Mouse (Mus musculus): ENCODE measurements at regions not wholly inside any gene's neighbourhood (a gene's known extent, or its start where the extent isn't known, plus 50 kb on each side); places are given as distances from the start of the nearest gene placed in this dataset.

DNA sequence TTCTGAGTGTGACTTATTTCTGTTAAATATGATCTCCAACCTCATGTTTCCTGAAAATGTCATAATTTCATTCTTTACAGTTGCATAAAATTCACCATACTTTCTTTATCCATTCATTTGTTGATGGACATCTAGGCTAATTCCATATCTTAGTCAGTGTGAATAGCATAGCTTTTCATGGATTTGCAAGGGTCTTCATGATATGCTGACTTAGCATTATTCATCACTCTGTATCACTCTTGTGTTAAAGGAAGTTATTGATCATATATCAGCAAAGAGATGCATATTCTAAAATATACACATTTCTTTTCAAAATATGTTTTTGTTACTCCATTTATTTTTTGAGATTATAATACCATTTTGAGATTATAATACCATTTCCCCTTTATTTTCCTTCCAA, 107.4 kb downstream of the Ect2 start:
- H3K27me3 ChIP-seq = peaks cover 43% of the 10 kb centered on the region
- ChIA-PET CTCF (no interaction called here), POLR2A (interaction anchor here (0.7 kb wide), 1 partner anchor 901 kb away, joined by 3 read pairs; no protein-coding TSS in a partner anchor)
- TF ChIP-seq CTCF (IDR thresholded peaks at IDR 0.05) = no peak
- in situ Hi-C loops (cut with MboI; ENCODE audit: low pct_unique_long_range_greater_than_20kb) = no loop called here
- no peak for ATAC-seq
- no peak for DNase-seq (ENCODE audit: low read depth, low spot score)

DNA sequence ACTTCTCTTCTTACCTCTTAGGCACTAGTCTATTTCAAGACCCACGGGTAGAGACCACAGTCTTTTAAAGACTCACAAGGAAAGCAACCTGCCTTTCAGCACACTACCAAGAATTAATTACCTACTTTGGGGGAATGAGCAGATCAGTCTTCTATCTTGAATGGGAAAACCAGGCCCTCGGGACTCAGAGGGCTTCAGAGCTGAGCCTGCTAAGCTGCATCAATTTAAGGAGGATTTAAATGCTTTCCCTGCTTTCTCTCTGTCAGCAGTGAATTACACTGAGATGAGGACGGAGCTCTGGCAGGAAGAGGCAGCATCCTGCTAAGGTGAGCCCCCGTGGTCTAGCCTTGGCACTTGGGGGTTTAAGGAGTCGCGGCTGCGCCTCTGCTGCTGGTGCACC, 108.9 kb downstream of the Ect2 start:
- no peak for TF ChIP-seq CTCF (IDR thresholded peaks at IDR 0.05)
- no peak for DNase-seq (ENCODE audit: low read depth, low spot score)
- in situ Hi-C loops (cut with MboI; ENCODE audit: low pct_unique_long_range_greater_than_20kb) = no loop called here
- no peak for ATAC-seq
- CTCF ChIA-PET = interaction anchor here (1.0 kb wide), 1 partner anchor 9 kb away, joined by 3 read pairs; no protein-coding TSS in a partner anchor
- peaks cover 43% of the 10 kb centered on the region for H3K27me3 ChIP-seq
- POLR2A ChIA-PET = no interaction called here

Data from Patski (cell line).